Mouse (Mus musculus) heart, adult 2 months (tissue): ENCODE data around the gene Plb1.

ENCODE experiments used
- CTCF ChIP-seq: fragments of 200-600 bp; IDR thresholded peaks from 2 replicates; pipeline ENCODE4 v1.8.1; 2022; ENCODE audit warnings: antibody characterized with exemption, mild to moderate bottlenecking, moderate library complexity
- EP300 ChIP-seq: fragments of 200-500 bp; IDR thresholded peaks from 2 replicates; pipeline ENCODE4 v1.6.1; 2011; ENCODE audit warnings: low read depth, low read length, control low read depth; ENCODE audit not compliant: insufficient read depth
- POLR2A ChIP-seq: fragments of 200-500 bp; IDR thresholded peaks from 2 replicates; pipeline ENCODE4 v1.6.1; 2011; ENCODE audit warnings: mild to moderate bottlenecking, low read depth, low read length, control low read depth; ENCODE audit not compliant: insufficient read depth

DNA sequence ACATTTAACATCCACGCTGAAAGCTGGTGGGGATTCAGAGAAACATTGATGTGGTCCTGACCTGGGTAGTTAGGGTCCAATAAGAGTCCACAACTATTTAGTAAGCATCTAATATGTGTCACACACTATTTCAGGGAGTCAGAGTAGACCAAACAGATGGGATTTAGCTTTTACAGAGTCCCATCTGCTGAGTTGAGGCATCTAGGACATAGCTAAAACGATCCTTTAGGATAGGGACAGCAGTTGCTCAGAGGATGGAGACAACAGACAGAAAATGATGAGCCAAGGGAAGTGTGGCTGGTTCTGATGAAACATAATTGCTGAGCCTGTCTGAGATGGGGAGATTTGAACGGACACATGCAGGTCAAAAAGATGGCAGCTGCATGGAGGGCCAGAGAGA, 106.3 kb downstream of the Plb1 start:
- TF ChIP-seq POLR2A (no peak), CTCF (no peak), EP300 (no peak)
